In genomic region chr11:97308806-97309450, GRCm38 (mm10) we compare ENCODE assay signal across 8 mouse cellular contexts. TPM values are rescaled to one million over a fixed set of nuclear protein-coding genes. Genes with fewer than 3 reads are reported as not detected.
A peak's percentile ranks its signal among the peaks of the same experiment; 100 is the strongest.
DNase-seq lines count a peak whose midpoint lies in the region; ATAC-seq and TF ChIP-seq lines count a peak whose summit lies in the region.

No protein-coding gene starts in this region.

- H3K4me2 ChIP-seq in forebrain, embryonic 12.5 days = peak overlapping the region; percentile 70
- H3K4me2 ChIP-seq in liver, embryonic 12.5 days = peak overlapping the region; percentile 65
- H3K4me2 ChIP-seq in stomach, postnatal 0 days (replicated peaks; ENCODE audit: low read depth) = peak overlapping the region; percentile 53

- peak overlapping the region; percentile 55; the same call in 1 of the 2 replicates for H3K4me3 ChIP-seq in spleen, adult 2 months (ENCODE audit: extremely low read depth, insufficient read depth, insufficient read length)
- no peak overlapping the region for H3K4me3 ChIP-seq in forebrain, embryonic 12.5 days (replicated peaks)
- H3K4me3 ChIP-seq in liver, embryonic 12.5 days = peak overlapping the region; percentile 42
- H3K4me3 ChIP-seq in stomach, postnatal 0 days (ENCODE audit: low read depth, low read length) = peak overlapping the region; percentile 40; the same call in 1 of the 2 replicates

- no peaks in the 10 kb centered on the region for H3K9me3 ChIP-seq in forebrain, embryonic 12.5 days
- H3K9me3 ChIP-seq in liver, embryonic 12.5 days (replicated peaks) = no peaks in the 10 kb centered on the region
- H3K9me3 ChIP-seq in stomach, postnatal 0 days (ENCODE audit: control insufficient read depth, low read length) = no peaks in the 10 kb centered on the region

- no peak for DNase-seq in spleen, adult 2 months (ENCODE audit: low read depth in 1 of 2, low spot score in 2 of 2)
- DNase-seq in spleen, postnatal 4 days (ENCODE audit: low spot score in 2 of 2) = no peak
- no peak for DNase-seq in stomach, postnatal 0 days (ENCODE audit: low spot score)
- no peak for DNase-seq in embryo, embryonic 10 days (ENCODE audit: low spot score)
- DNase-seq in adrenal gland, postnatal 4 days (ENCODE audit: low spot score in 2 of 2) = no peak
- DNase-seq in spleen, adult 12 weeks (ENCODE audit: low spot score) = no peak

- H3K27me3 ChIP-seq in spleen, adult 2 months (ENCODE audit: control insufficient read depth, insufficient read depth, low read length) = peaks cover 8% of the 10 kb centered on the region
- H3K27me3 ChIP-seq in forebrain, embryonic 12.5 days = peaks cover 10% of the 10 kb centered on the region
- H3K27me3 ChIP-seq in liver, embryonic 12.5 days (replicated peaks) = peaks cover 35% of the 10 kb centered on the region
- H3K27me3 ChIP-seq in stomach, postnatal 0 days (ENCODE audit: control insufficient read depth, insufficient read depth, low read length) = no peaks in the 10 kb centered on the region

- no peak for ATAC-seq in forebrain, embryonic 12.5 days (ENCODE audit: low FRiP score)
- ATAC-seq in liver, embryonic 12.5 days = no peak
- ATAC-seq in stomach, postnatal 0 days (ENCODE audit: low FRiP score, low TSS enrichment) = peak; percentile 60; the same call in 1 of the 2 replicates

- no peak overlapping the region for H3K9ac ChIP-seq in forebrain, embryonic 12.5 days
- no peak overlapping the region for H3K9ac ChIP-seq in liver, embryonic 12.5 days
- H3K9ac ChIP-seq in stomach, postnatal 0 days (ENCODE audit: low read length) = peak overlapping the region; percentile 56

- H3K4me1 ChIP-seq in spleen, adult 2 months (ENCODE audit: control insufficient read depth, insufficient read depth, insufficient read length) = peaks cover 2% of the 10 kb centered on the region; the same call in 1 of the 2 replicates
- H3K4me1 ChIP-seq in forebrain, embryonic 12.5 days = peaks cover 22% of the 10 kb centered on the region
- peaks cover 28% of the 10 kb centered on the region for H3K4me1 ChIP-seq in liver, embryonic 12.5 days
- H3K4me1 ChIP-seq in stomach, postnatal 0 days (replicated peaks; ENCODE audit: control insufficient read depth, insufficient read depth) = no peaks in the 10 kb centered on the region

- no peaks in the 10 kb centered on the region for H3K36me3 ChIP-seq in spleen, adult 2 months (ENCODE audit: control insufficient read depth, insufficient read depth, low read length)
- H3K36me3 ChIP-seq in forebrain, embryonic 12.5 days (replicated peaks) = no peaks in the 10 kb centered on the region
- H3K36me3 ChIP-seq in liver, embryonic 12.5 days = no peaks in the 10 kb centered on the region
- no peaks in the 10 kb centered on the region for H3K36me3 ChIP-seq in stomach, postnatal 0 days (ENCODE audit: control insufficient read depth, insufficient read depth, low read length)

- 20% methylated on average over 3 of the region's 3 CpGs for WGBS in spleen, adult 2 months
- 46% methylated on average over 3 of the region's 3 CpGs for WGBS in forebrain, embryonic 12.5 days
- 24% methylated on average over 3 of the region's 3 CpGs for WGBS in liver, embryonic 12.5 days (ENCODE audit: insufficient replicate concordance)
- WGBS in stomach, postnatal 0 days = 20% methylated on average over 3 of the region's 3 CpGs

- no peak for TF ChIP-seq EP300 in stomach, postnatal 0 days (optimal IDR thresholded peaks at IDR 0.05)

- no peak for TF ChIP-seq POLR2A in spleen, adult 2 months (IDR thresholded peaks at IDR 0.05; ENCODE audit: low read depth, low read length)

- H3K27ac ChIP-seq in spleen, adult 2 months (ENCODE audit: insufficient read depth, low read length) = no peak overlapping the region
- H3K27ac ChIP-seq in forebrain, embryonic 12.5 days = no peak overlapping the region
- H3K27ac ChIP-seq in liver, embryonic 12.5 days = no peak overlapping the region
- H3K27ac ChIP-seq in stomach, postnatal 0 days (replicated peaks) = peak overlapping the region; percentile 91

- no peak for TF ChIP-seq CTCF in spleen, adult 2 months (IDR thresholded peaks at IDR 0.05; ENCODE audit: extremely low read depth, insufficient read depth, insufficient read length, insufficient replicate concordance)
- TF ChIP-seq CTCF in stomach, postnatal 0 days (IDR thresholded peaks at IDR 0.05; ENCODE audit: low read depth) = no peak

RNA-seq across cellular contexts. Expression of gene Mrpl45, which starts 6.6 kb away (rescaled TPM):
- polyA plus RNA-seq in spleen, adult 2 months (2012; rRNA removed) = 5.5 and 5.6 TPM in 2 replicates
- polyA plus RNA-seq in forebrain, embryonic 12.5 days (2016; fragmentation: Nextera tagmentation; extraction: Ambion mirVana) = 51.3 and 53.3 TPM in 2 replicates
- polyA plus RNA-seq in liver, embryonic 12.5 days (2016; fragmentation: Nextera tagmentation; extraction: Ambion mirVana) = 38.9 and 44.0 TPM in 2 replicates
- 28.2 and 28.8 TPM in 2 replicates for polyA plus RNA-seq in stomach, postnatal 0 days (2015; fragmentation: Nextera tagmentation; extraction: Ambion mirVana)
- total RNA-seq in adrenal gland, postnatal 4 days (2021) = 10 to 100 TPM; 33.7 to 39.6 TPM

RNA-seq across cellular contexts. Expression of gene Npepps, which starts 28.5 kb away (rescaled TPM):
- 11.2 and 11.7 TPM in 2 replicates for polyA plus RNA-seq in spleen, adult 2 months (2012; rRNA removed)
- polyA plus RNA-seq in forebrain, embryonic 12.5 days (2016; fragmentation: Nextera tagmentation; extraction: Ambion mirVana) = 138 and 146 TPM in 2 replicates
- polyA plus RNA-seq in liver, embryonic 12.5 days (2016; fragmentation: Nextera tagmentation; extraction: Ambion mirVana) = 27.1 and 31.3 TPM in 2 replicates
- 43.4 and 52.8 TPM in 2 replicates for polyA plus RNA-seq in stomach, postnatal 0 days (2015; fragmentation: Nextera tagmentation; extraction: Ambion mirVana)
- 10 to 100 TPM; 66.3 to 80.3 TPM for total RNA-seq in adrenal gland, postnatal 4 days (2021)

RNA-seq across cellular contexts. Expression of gene Gpr179, which starts 42.9 kb away (rescaled TPM):
- polyA plus RNA-seq in spleen, adult 2 months (2012; rRNA removed) = 0.02 and 0.05 TPM in 2 replicates
- polyA plus RNA-seq in forebrain, embryonic 12.5 days (2016; fragmentation: Nextera tagmentation; extraction: Ambion mirVana) = 0.11 and 0.22 TPM in 2 replicates
- polyA plus RNA-seq in liver, embryonic 12.5 days (2016; fragmentation: Nextera tagmentation; extraction: Ambion mirVana) = 0.02 TPM in 1 of 2 replicates, not detected in the other
- polyA plus RNA-seq in stomach, postnatal 0 days (2015; fragmentation: Nextera tagmentation; extraction: Ambion mirVana) = 0.17 and 0.23 TPM in 2 replicates
- total RNA-seq in adrenal gland, postnatal 4 days (2021) = 10 to 100 TPM; 10.3 to 11.1 TPM

RNA-seq across cellular contexts. Expression of gene Socs7, which starts 53.4 kb away (rescaled TPM):
- 6.0 and 6.1 TPM in 2 replicates for polyA plus RNA-seq in spleen, adult 2 months (2012; rRNA removed)
- polyA plus RNA-seq in forebrain, embryonic 12.5 days (2016; fragmentation: Nextera tagmentation; extraction: Ambion mirVana) = 7.9 and 8.0 TPM in 2 replicates
- polyA plus RNA-seq in liver, embryonic 12.5 days (2016; fragmentation: Nextera tagmentation; extraction: Ambion mirVana) = 1.9 and 2.1 TPM in 2 replicates
- 1.3 and 1.7 TPM in 2 replicates for polyA plus RNA-seq in stomach, postnatal 0 days (2015; fragmentation: Nextera tagmentation; extraction: Ambion mirVana)
- total RNA-seq in adrenal gland, postnatal 4 days (2021) = 10 to 100 TPM; 25.6 to 27.4 TPM
